Mouse (Mus musculus): Measurements from ENCODE around the gene Pfn3.

The Pfn3 gene

GRCm38 (mm10) chr13:55398088-55398487 lies 16.9 kb downstream of the Pfn3 start, which contains the start of gene Slc34a1:
Gene Slc34a1, plus strand, starts transcription at chr13:55398187.
- no peak for DNase-seq (ENCODE audit: low read depth, low spot score)

DNA sequence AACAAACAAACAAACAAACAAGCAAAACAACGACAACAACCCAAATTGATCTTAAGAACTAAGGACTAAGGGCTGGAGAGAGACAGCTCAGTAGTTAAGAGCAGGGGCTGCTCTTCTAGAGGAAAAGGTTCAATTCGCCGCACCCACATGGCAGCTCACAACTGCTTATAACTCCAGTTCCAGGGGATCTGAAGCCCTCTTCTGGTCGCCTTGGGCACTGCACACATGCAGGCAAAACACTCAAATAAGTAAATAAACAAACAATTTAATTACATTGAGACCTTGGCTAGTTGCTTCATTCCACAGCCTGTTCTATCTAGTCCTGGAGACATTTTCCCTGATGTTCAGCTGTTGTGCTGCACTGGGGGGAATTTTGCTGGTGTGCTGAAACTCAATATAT lies 22.1 kb downstream of the Pfn3 start:
- DNase-seq (ENCODE audit: low read depth, low spot score): no peak

- no peak for DNase-seq (ENCODE audit: low read depth, low spot score)
These were observed 23.4 kb downstream of the Pfn3 start for GRCm38 (mm10) chr13:55391626-55392029.

DNA sequence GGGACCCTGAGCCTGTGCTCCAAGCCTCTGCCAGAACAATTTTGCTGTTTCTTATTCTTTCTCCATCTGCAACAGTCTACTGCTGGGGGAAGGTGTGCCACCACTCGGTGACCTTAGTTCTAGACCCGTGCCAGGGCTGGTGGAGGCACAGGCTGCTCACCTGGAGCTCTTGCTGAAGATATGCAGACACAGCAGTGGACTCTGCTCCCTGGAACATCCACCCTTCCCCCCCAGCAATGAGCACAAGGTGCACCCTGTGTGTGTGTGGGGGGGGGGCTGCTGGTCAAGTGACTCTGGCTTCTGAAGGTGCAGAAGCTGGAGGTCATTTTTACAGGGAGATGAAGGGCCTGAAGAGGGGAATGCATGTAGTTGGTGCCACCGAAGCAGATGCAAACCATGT lies 24.4 kb downstream of the Pfn3 start:
- DNase-seq (ENCODE audit: low read depth, low spot score): no peak

DNA sequence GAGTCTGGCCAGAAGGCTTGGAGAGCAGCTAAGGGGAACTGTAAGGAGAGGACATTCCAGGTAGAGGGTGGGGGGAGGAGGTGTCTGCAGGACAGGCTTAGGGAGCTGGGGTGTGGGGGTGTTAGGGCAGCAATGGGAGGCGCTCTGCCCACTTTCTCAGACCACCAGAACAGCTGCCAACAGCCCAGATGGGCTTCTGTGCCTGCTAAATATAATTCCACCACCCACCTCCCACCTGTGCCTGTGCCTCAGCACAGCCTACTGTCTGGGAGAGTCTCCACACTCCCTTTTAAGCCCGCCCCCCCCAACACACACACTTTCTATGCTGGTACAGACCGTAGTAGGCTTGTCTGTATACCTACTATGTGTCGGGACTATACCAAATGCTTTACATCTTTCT lies 33.2 kb downstream of the Pfn3 start:
- no peak for DNase-seq (ENCODE audit: low read depth, low spot score)

DNA sequence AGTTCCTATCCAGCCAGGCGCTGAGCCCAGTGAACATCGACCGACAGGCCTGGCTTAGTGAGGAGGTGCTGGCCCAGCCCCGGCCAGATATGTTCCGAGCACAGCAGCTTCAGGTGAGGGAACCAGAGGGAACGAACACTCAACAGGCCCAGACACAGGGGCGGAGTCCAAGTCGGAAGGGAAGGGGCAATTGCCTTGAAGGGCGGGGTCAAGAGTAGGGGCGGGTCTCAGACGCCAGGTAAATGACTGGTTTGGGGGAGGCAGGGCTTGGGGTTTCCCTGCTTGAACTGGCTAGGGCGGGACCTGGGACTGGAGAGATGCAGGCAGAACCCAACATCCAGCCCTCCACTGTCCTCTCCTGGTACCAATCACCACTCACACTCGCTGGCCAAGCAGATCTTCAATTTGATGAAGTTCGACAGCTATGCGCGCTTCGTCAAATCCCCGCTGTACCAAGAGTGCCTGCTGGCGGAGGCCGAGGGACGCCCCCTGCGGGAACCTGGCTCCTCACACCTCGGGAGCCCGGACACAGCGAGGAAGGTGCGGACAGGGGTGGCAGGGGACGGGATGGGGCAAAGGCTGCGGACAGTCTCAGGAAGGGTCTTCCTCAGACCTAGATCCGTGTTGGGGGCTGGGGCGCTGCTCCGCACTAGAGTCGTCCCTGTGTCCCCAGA lies 36.0 kb downstream of the Pfn3 start:
- DNase-seq (ENCODE audit: low read depth, low spot score): no peak

GRCm38 (mm10) chr13:55375877-55376276 lies 39.2 kb downstream of the Pfn3 start:
- DNase-seq (ENCODE audit: low read depth, low spot score): no peak

DNA sequence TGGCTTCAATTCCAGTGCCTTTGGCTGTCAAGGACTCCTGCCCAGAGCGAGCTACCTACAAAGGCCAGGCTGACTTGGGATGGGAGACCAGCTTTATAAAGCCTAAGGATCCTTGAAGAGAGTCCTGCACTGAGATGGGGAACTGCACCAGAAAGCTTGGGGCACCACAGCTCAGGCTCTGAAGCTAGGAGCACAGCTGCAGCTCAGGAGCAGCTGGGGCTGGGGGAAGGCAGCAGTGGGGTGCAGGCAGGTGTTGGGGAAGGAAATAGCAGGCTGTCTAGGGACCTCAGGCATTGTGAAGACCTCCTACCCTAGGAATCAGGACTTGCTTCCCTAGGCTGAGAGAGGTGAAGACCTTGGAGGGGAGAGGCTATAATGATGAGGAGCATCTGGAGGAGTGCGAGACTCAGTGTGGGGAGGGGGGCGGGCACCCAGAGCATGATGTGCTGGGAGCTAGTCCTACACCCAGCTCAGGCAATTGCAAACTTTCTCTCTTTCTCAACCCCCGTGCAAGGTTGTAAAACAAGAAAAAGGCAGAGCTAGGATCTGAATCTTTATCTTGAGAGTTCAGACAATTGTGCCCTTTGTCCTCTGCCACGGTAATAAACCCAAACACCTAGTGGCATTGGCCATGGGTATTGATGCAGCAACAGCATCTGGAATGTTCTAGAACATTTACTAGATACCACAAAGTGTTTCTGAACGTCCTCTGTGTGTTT lies 40.7 kb downstream of the Pfn3 start:
- no peak for DNase-seq (ENCODE audit: low read depth, low spot score)

DNA sequence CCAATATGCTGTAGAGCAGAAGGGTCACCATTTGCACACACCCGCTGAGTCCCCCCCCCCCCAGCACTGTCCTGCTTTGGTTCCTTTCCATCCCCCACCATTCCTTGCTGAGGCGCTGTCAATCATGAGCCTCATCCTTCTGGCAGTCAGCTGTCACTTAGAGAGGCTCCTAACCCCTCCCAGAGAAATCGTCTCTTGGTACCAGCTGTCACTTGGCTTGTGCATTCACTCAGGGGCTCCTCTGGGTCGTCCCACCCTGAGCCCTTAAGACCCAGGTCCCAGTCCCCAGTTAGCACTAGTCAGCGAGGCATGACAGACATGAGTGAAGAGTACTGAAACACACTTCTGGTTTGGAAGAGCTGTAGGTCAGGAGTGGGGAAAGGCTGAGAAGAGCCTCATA lies 43.3 kb downstream of the Pfn3 start:
- DNase-seq (ENCODE audit: low read depth, low spot score): no peak

GRCm38 (mm10) chr13:55371007-55371681 lies 43.9 kb downstream of the Pfn3 start:
- DNase-seq (ENCODE audit: low read depth, low spot score): no peak

- DNase-seq (ENCODE audit: low read depth, low spot score): no peak
These were observed 44.8 kb downstream of the Pfn3 start for GRCm38 (mm10) chr13:55370234-55370633.

- no peak for DNase-seq (ENCODE audit: low read depth, low spot score)
These were observed 45.4 kb downstream of the Pfn3 start, which contains the start of gene Rgs14 for GRCm38 (mm10) chr13:55369531-55370114. Gene Rgs14, plus strand, starts transcription at chr13:55369732.

DNA sequence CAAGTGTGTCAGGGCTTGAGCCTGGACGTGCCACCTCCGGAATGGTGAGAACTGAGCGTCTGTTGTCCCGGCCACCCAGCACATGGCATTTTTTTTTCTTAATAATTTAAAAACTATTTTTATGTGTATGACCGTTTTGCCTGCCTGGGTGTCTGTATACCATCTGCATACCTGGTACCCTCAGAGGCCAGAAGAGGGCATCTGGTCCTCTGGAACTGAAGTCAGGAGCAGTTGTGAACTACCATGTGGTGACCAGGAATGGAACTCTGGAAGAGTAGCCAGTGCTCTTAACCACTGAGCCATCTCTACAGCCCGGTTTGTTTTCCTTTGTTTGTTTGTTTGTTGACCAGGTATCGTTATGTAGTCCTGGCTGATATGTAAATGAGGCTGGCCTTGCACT lies 46.6 kb downstream of the Pfn3 start:
- DNase-seq (ENCODE audit: low read depth, low spot score): no peak

Measured in retina, adult 2 months (tissue).